Mouse (Mus musculus) neural tube, embryonic 14.5 days (tissue): ENCODE results near the gene Map2k5. TPM values are rescaled to one million over a fixed set of nuclear protein-coding genes. Genes with fewer than 3 reads are reported as not detected.
A peak's percentile ranks its signal among the peaks of the same experiment; 100 is the strongest.

Experiments used
- ATAC-seq: fragments of 200-750 bp; cut with Nextera tagmentation; 2 replicates; pipeline ENCODE4 v1.8.0; 2017; ENCODE audit warnings: low read depth, mild to moderate bottlenecking, moderate TSS enrichment, moderate library complexity
- H3K27ac ChIP-seq: fragments of 300-500 bp; sonication (generic); 2 replicates; pipeline ENCODE4 v1.5.1; 2014; ENCODE audit warnings: low read depth, mild to moderate bottlenecking, control low read depth, low read length, moderate library complexity, mixed read lengths
- H3K27me3 ChIP-seq: fragments of 300-500 bp; sonication (generic); 2 replicates; pipeline ENCODE4 v1.6.1; 2014; ENCODE audit warnings: low read length; ENCODE audit not compliant: control insufficient read depth, insufficient read depth
- H3K36me3 ChIP-seq: fragments of 300-500 bp; sonication (generic); 2 replicates; pipeline ENCODE4 v1.6.1; 2014; ENCODE audit warnings: low read length, mixed read lengths; ENCODE audit not compliant: control insufficient read depth, insufficient read depth
- H3K4me1 ChIP-seq: fragments of 300-500 bp; sonication (generic); 2 replicates; pipeline ENCODE4 v1.6.1; 2014; ENCODE audit warnings: low read length; ENCODE audit not compliant: control insufficient read depth, insufficient read depth
- H3K4me2 ChIP-seq: fragments of 300-500 bp; sonication (generic); 2 replicates; pipeline ENCODE4 v1.6.1; 2014; ENCODE audit warnings: mild to moderate bottlenecking, low read depth, low read length, control low read depth
- H3K4me3 ChIP-seq: fragments of 300-500 bp; sonication (generic); 2 replicates; pipeline ENCODE4 v1.5.1; 2014; ENCODE audit warnings: low read depth, low read length, control low read depth, mixed read lengths
- H3K9ac ChIP-seq: fragments of 300-500 bp; sonication (generic); replicated peaks from 2 replicates; pipeline ENCODE4 v1.6.1; 2014; ENCODE audit warnings: low read depth, mild to moderate bottlenecking, control low read depth, low read length, mixed read lengths
- H3K9me3 ChIP-seq: fragments of 300-500 bp; sonication (generic); 2 replicates; pipeline ENCODE4 v1.6.1; 2016; ENCODE audit warnings: low read length; ENCODE audit not compliant: control insufficient read depth
- WGBS: fragments of 180-500 bp; shearing (Covaris S2); extraction: QIAGEN DNeasy Blood & Tissue Kit; methylation state at CpG from one replicate; pipeline ENCODE4 v1.1.7; 2014; 5-methylcytosine and 5-hydroxymethylcytosine counted together
- polyA plus RNA-seq: library from polyadenylated mRNA; unstranded; fragments of >200 nt; fragmentation: Nextera tagmentation; extraction: Ambion mirVana; gene quantifications from 2 replicates; pipeline ENCODE4 v1.2.1, GENCODE M21; 2014

Gene Map2k5
- polyA plus RNA-seq, 1 experiment from 2014 or later = 35.1 TPM

DNA sequence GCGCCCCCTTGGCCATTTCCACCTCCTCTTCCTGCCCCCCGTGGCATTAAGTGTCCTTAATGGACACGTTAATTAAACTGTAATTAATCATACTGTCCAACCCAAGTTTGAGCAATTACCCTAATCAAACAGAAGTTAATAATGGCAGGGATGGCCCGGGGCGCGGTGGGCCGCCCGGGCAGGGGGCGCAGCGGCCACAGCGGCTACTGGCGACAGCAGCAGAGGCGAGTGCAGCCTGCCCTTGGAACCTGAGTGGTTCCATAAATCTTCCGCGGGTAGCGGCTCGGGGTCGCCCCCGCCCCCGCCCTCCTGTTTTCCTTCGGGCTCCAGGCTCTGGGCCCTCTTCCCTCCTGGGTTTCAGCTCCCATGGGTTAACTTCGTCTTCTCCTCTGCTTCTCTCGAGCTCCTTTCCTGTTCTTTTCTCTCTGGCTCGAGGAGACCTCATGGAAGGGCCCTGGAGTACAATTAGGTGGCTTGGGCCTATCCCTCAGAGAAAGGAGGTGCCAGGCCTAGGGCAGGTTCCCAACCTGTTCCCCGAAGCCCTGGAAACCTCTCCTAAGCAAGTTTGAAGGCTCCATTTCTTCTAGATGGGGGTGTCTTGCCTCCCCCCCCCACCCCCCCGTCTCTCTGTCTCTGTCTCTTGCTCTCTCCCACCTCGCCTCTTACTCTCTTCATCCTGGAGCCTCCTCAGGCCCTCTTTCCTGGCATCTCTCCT is 227.5 kb downstream of the Map2k5 start:
- H3K36me3 ChIP-seq = no peaks in the 10 kb centered on the region
- WGBS = 1% methylated on average over 27 of the region's 27 CpGs
- H3K9me3 ChIP-seq = no peaks in the 10 kb centered on the region
- H3K4me2 ChIP-seq = peak overlapping the region; percentile 67
- ATAC-seq = no peak
- H3K27ac ChIP-seq = no peak overlapping the region; the same call in 1 of the 2 replicates
- peak overlapping the region; percentile 47 for H3K4me3 ChIP-seq
- H3K4me1 ChIP-seq = peaks cover 15% of the 10 kb centered on the region; the same call in 1 of the 2 replicates
- H3K9ac ChIP-seq = peak overlapping the region; percentile 28; the same call in 1 of the 2 replicates
- peaks cover 16% of the 10 kb centered on the region for H3K27me3 ChIP-seq

- no peak for ATAC-seq
- Histone ChIP-seq H3K9me3 (no peaks in the 10 kb centered on the region), H3K9ac (peak overlapping the region; percentile 69), H3K27ac (peak overlapping the region; percentile 89), H3K4me2 (peak overlapping the region; percentile 67), H3K27me3 (peaks cover 21% of the 10 kb centered on the region), H3K4me1 (peaks cover 15% of the 10 kb centered on the region; the same call in 1 of the 2 replicates), H3K36me3 (no peaks in the 10 kb centered on the region), H3K4me3 (peak overlapping the region; percentile 47)
- WGBS = under 1% methylated on average over 20 of the region's 20 CpGs
These were observed 228.3 kb downstream of the Map2k5 start for GRCm38 (mm10) chr9:63149372-63149766.

- Histone ChIP-seq H3K36me3 (no peaks in the 10 kb centered on the region), H3K4me1 (peaks cover 18% of the 10 kb centered on the region; the same call in 1 of the 2 replicates), H3K27ac (peak within 1 kb of the TSS; percentile 89), H3K9me3 (no peaks in the 10 kb centered on the region), H3K27me3 (peaks cover 21% of the 10 kb centered on the region), H3K9ac (peak within 1 kb of the TSS; percentile 69), H3K4me3 (peak within 1 kb of the TSS; percentile 47), H3K4me2 (peak within 1 kb of the TSS; percentile 67)
- no peak for ATAC-seq
- under 1% methylated on average over 76 of the region's 108 CpGs for WGBS
These were observed 229.0 kb downstream of the Map2k5 start, which contains the start of gene Skor1 for GRCm38 (mm10) chr9:63148410-63149371. Gene Skor1, minus strand, starts transcription at chr9:63148961.

DNA sequence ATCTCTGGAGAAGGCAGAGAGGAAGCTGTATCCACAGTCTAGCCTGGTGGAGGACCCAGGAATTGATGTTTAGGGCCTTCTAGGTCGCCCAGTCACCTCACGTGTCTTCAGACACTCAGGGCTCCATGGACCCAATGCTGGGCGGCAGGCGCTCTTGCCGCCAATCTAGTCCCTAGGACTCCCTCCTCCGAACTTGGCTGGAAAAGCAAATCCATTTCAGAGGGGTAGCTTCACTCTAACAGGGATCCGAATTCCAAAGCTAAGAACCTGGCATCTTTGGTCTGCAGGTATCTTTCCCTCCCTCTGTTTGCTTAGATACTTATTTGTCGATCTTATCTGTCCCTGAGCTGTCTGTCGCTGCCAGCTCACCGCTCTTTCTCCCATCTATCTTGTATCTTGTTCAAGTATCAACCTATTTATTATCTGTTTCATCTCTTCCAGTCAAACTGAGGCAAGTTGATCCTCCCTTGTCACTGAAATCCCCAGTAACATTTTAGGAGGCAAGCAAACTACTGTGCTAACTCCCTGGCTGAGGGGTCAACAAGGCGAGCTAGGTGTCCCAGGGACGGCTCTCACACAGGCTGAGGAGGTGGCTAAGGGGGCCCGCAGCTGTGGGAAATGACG is 229.8 kb downstream of the Map2k5 start:
- Histone ChIP-seq H3K4me3 (peak overlapping the region; percentile 47), H3K27ac (peak overlapping the region; percentile 89), H3K4me1 (peaks cover 18% of the 10 kb centered on the region; the same call in 1 of the 2 replicates), H3K9me3 (no peaks in the 10 kb centered on the region), H3K9ac (peak overlapping the region; percentile 69), H3K4me2 (peak overlapping the region; percentile 67), H3K27me3 (peaks cover 18% of the 10 kb centered on the region), H3K36me3 (no peaks in the 10 kb centered on the region)
- no peak for ATAC-seq
- whole genome bisulfite sequencing = 1% methylated on average over 14 of the region's 14 CpGs

- Histone ChIP-seq H3K9ac (peak overlapping the region; percentile 69), H3K9me3 (no peaks in the 10 kb centered on the region), H3K4me1 (peaks cover 14% of the 10 kb centered on the region; the same call in 1 of the 2 replicates), H3K4me2 (peak overlapping the region; percentile 67), H3K27ac (peak overlapping the region; percentile 89), H3K27me3 (peaks cover 17% of the 10 kb centered on the region; the same call in 1 of the 2 replicates), H3K36me3 (no peaks in the 10 kb centered on the region), H3K4me3 (peak overlapping the region; percentile 47)
- WGBS = 1% methylated on average over 9 of the region's 9 CpGs
- no peak for ATAC-seq
These were observed 230.4 kb downstream of the Map2k5 start for GRCm38 (mm10) chr9:63147296-63147695.

DNA sequence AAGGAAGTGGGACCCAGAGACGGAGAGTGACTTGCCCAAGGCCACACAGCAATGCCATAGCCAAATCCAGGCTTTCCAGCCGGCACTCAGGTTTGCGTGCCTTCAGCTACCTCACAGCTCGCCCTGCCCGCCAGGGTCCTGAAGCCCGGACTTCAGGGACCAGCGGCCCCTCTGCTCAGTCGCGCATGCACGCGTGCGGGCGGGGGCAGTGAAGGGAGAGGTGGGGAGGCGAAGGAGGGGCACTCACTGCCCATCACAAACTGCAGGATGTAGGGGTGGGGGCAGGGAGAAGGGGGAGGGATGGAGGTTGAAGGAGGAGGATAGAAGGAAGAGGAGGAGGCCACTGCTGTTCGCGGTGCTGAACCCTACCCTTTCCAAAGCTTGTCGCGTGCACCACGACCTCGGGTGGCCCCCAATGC is 230.8 kb downstream of the Map2k5 start:
- peaks cover 17% of the 10 kb centered on the region; the same call in 1 of the 2 replicates for H3K27me3 ChIP-seq
- H3K4me2 ChIP-seq = peak overlapping the region; percentile 67
- WGBS = 1% methylated on average over 20 of the region's 20 CpGs
- peak overlapping the region; percentile 47 for H3K4me3 ChIP-seq
- H3K36me3 ChIP-seq = no peaks in the 10 kb centered on the region
- H3K9ac ChIP-seq = peak overlapping the region; percentile 76
- no peaks in the 10 kb centered on the region for H3K9me3 ChIP-seq
- ATAC-seq = no peak
- H3K27ac ChIP-seq = peak overlapping the region; percentile 89
- peaks cover 14% of the 10 kb centered on the region; the same call in 1 of the 2 replicates for H3K4me1 ChIP-seq

DNA sequence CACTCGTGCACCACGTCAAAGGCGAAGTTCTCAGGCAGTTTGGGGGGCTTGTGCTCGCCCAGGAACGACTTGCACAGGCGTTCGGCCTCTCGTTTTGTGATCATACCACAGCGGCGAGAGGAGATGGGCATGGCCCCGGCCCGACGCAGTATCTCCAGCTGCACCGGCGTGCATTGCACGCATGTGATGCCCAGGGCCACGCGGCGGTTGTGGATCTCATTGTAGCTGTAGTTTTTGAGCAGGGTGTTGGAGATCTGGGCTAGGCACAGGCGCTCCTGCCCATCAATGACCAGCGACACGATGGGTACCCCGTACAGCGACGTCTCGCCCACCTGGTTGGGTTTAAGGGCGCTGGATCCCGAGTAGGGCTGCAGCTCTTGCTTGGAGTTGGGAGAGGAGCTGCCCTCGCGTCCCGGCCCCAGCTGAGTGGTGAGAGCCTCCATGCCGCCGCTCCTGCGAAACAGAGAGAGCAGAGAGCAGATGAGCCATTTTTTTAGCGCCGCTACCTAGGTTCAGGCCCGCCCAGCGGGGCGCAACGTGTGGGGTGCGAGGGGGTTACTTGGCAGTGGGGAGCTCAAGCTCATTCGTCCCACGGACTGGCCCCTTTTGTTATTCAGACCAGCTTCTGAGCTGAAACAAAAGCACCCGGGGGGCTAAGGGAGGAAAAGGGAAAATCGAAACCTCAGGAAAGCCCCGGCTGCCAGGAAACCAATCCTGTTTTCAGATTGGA is 231.4 kb downstream of the Map2k5 start:
- Histone ChIP-seq H3K4me3 (peak overlapping the region; percentile 47), H3K9me3 (no peaks in the 10 kb centered on the region), H3K27me3 (peaks cover 23% of the 10 kb centered on the region), H3K9ac (peak overlapping the region; percentile 76), H3K27ac (peak overlapping the region; percentile 89), H3K4me1 (peaks cover 14% of the 10 kb centered on the region; the same call in 1 of the 2 replicates), H3K36me3 (no peaks in the 10 kb centered on the region), H3K4me2 (peak overlapping the region; percentile 67)
- 1% methylated on average over 46 of the region's 46 CpGs for WGBS
- ATAC-seq = no peak
